Mouse (Mus musculus) leukemia stem cell, adult 10-12 weeks (primary cell): ENCODE results near the gene 1110008L16Rik. TPM values are rescaled to one million over a fixed set of nuclear protein-coding genes. Genes with fewer than 3 reads are reported as not detected.

Source experiments
- polyA plus RNA-seq: library from polyadenylated mRNA; stranded (reverse); fragments of >175 nt; gene quantifications from 2 replicates; pipeline ENCODE4 v1.2.3, GENCODE M21; 2012; ENCODE audit warnings: low replicate concordance

1110008L16Rik gene
- 1.1 TPM in 2 replicates for polyA plus RNA-seq

GRCm38 (mm10) chr12:55299336-55299735 lies at the start of gene 1110008L16Rik:
TSS of gene 1110008L16Rik (plus strand) at chr12:55299577.

GRCm38 (mm10) chr12:55302485-55303441 lies 3.4 kb downstream of the 1110008L16Rik start, which contains the start of gene Ppp2r3c:
TSS of gene Ppp2r3c (minus strand) at chr12:55302998.

GRCm38 (mm10) chr12:55384023-55384749 lies 84.8 kb downstream of the 1110008L16Rik start, which contains the start of gene Psma6:
TSS of gene Psma6 (plus strand) at chr12:55384222.

Other genes with a start within 250 kb of the 1110008L16Rik start
- gene 2700097O09Rik, start 219.5 kb upstream of the 1110008L16Rik start, polyA plus RNA-seq: 0.66 TPM in 1 of 2 replicates, not detected in the other
- 0.61 and 2.4 TPM in 2 replicates for gene Srp54a, start 219.3 kb upstream of the 1110008L16Rik start, polyA plus RNA-seq
- 2.0 and 3.1 TPM in 2 replicates for gene Fam177a, start 175.1 kb upstream of the 1110008L16Rik start, polyA plus RNA-seq
- gene Srp54b, start 144.5 kb upstream of the 1110008L16Rik start, polyA plus RNA-seq: 17.1 and 126 TPM in 2 replicates
- gene 1700047I17Rik2, start 100.0 kb upstream of the 1110008L16Rik start, polyA plus RNA-seq: not detected in 2 replicates
- gene Srp54c, start 69.4 kb upstream of the 1110008L16Rik start, polyA plus RNA-seq: 0.19 and 1.2 TPM in 2 replicates
- 0.08 and 1.1 TPM in 2 replicates for gene Ppp2r3c, start 3.4 kb downstream of the 1110008L16Rik start, polyA plus RNA-seq
- gene Psma6, start 84.6 kb downstream of the 1110008L16Rik start, polyA plus RNA-seq: 6.5 and 17.6 TPM in 2 replicates
- gene Nfkbia, start 193.1 kb downstream of the 1110008L16Rik start, polyA plus RNA-seq: 15.4 and 26.4 TPM in 2 replicates